Mouse (Mus musculus) ES-E14 (cell line): ENCODE measurements at regions not wholly inside any gene's neighbourhood (a gene's known extent, or its start where the extent isn't known, plus 50 kb on each side); places are given as distances from the start of the nearest gene placed in this dataset.

Experiments
- CHD2 ChIP-seq: IDR thresholded peaks from 2 replicates; pipeline ENCODE4 v1.6.1; 2014; ENCODE audit warnings: mild to moderate bottlenecking, low read depth, low read length, inconsistent platforms
- HCFC1 ChIP-seq: IDR thresholded peaks from 2 replicates; pipeline ENCODE4 v1.6.1; 2012; ENCODE audit warnings: low read length, inconsistent platforms, borderline replicate concordance; ENCODE audit not compliant: insufficient read depth
- ZC3H11A ChIP-seq: IDR thresholded peaks from 2 replicates; pipeline ENCODE4 v1.6.1; 2012; ENCODE audit warnings: low read depth, mild to moderate bottlenecking, inconsistent platforms, low read length, borderline replicate concordance
- ZNF384 ChIP-seq: IDR thresholded peaks from 2 replicates; pipeline ENCODE4 v1.6.1; 2012; ENCODE audit warnings: low read depth, low read length, inconsistent platforms

GRCm38 (mm10) chr5:119136916-119137315, 533.6 kb upstream of the Tbx3 start:
- TF ChIP-seq ZNF384 (no peak), HCFC1 (no peak), CHD2 (no peak), ZC3H11A (no peak)
